Mouse (Mus musculus) lung, postnatal 4 days (tissue): ENCODE data around the gene C2cd4b.
A peak's percentile ranks its signal among the peaks of the same experiment; 100 is the strongest.

Experiments used
- DNase-seq, 2 experiments: peaks; one replicate each; pipeline ENCODE4 v3.0.0; 2021

C2cd4b gene

GRCm38 (mm10) chr9:67774201-67774600 is 15.0 kb downstream of the C2cd4b start:
- DNase-seq = peak; percentile 61 to 83

DNA sequence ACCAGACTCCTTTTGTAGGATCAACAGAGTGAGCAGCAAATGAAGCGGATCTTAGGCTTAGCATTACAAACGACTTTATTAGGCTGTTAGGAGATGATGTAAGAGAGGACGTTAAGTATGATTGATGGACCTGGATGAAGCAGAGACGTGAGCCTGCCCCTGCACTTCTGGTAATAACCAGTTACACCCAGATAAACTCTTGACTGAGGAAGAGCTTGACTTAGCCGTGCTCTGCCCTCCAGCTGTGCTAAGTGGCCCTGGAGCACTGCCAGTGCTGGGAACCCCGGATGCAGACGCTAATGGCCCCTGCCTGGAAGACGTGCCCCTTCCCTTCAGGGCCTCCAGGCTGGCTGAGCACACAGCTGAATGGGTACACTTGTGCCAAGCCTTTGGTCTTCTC is 19.3 kb downstream of the C2cd4b start:
- DNase-seq = peak; percentile 20 to 63

DNA sequence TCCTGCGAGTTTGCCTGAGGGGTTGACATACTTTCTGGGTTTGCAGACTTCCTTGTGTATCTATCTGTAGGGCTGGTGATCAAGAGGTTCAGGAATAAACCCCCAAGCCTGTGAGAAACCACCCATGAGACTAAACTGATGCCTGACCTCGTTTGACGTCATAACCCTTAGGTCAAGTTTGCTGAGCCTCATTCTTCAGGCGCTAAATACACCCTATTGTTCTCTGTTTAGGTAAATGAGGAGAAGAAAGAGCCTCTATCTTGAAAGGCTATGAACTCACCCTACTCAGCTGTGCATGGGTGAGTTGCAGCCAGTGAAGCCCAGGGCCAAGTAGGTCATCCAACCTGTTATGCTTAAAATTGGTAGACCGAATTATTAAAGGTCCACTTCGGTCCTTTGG is 23.5 kb downstream of the C2cd4b start:
- no peak for DNase-seq

DNA sequence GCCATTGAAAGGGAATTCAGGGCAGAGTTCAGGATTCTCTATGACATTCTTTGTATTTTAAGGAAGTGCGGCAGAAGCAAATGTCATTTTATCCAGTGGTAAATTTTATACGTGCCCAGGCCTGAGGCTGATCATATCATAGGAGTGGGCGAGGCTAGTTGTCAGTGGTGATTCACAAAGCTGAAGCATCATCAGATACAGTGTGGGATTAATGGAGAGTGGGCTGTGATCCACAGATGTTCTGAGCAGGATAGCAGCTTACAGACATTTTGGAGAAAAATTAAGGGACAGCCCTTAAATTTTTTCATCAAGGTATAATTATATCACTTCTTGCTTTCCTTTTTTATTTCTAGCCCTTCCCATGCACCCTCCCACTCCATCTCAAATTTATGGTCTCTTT is 24.2 kb downstream of the C2cd4b start:
- no peak for DNase-seq

DNA sequence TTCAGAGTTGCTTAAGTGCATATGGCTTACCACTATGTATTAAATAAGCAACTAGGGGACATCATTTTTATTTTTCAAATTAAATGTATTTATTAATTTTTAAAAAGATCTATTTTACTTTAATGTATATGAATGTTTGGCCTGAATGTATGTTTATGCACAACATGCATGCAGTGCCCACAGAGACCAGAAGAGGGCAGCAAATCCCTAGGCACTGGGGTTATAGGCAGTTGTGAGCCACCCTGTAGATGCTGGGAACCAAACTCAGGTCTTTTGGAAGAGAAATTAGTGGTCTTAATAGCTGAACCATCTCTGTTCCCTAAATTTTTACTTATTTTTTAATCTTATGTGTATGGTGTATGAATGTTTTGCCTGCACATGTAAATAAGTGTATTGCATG is 24.7 kb downstream of the C2cd4b start:
- DNase-seq = no peak

- DNase-seq = no peak
Measured at GRCm38 (mm10) chr9:67786311-67786710, 27.1 kb downstream of the C2cd4b start.

GRCm38 (mm10) chr9:67787671-67788070 is 28.4 kb downstream of the C2cd4b start:
- no peak for DNase-seq

DNA sequence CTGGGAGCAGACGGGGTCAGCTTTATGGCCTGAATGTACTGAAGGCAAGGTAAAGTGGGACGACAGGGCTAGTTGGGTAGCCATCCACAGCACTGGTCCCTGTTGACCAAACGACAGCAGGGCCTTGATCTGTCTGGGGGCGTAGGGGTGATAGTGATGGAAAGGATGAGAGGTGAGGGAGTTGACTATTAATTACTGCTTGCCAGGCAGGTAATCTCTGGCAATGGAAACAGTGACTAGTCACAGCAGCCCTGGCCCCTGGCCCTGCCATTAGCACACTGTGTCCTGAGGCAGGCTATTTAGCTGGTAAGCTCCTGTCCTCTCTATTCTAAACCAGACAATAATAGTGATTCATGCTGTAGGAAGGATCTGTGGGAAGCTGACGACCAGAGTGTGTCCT is 33.2 kb downstream of the C2cd4b start:
- DNase-seq = no peak

- no peak for DNase-seq
Measured at GRCm38 (mm10) chr9:67793501-67793900, 34.3 kb downstream of the C2cd4b start.

DNA sequence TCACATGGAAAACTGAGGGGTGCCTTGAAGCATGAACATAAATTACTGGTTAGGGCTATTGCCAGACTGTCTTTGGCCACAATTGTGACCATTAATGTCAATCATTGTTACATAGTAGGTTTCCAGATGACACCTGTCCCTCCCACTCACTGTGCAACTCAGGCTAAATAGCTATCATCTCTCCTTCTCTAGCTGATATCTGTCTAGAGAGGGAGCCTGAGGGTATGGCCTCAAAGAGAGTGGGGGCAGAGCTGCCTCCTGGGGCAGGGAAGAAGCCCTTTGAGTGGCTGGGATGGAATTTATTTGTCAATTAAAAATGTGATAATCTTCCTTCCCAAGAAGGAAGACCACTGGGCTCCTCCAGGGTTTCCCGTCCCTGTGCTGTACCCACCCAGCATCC is 35.0 kb downstream of the C2cd4b start:
- no peak for DNase-seq

GRCm38 (mm10) chr9:67794668-67795067 is 35.4 kb downstream of the C2cd4b start:
- DNase-seq = no peak

GRCm38 (mm10) chr9:67795205-67795675 is 36.0 kb downstream of the C2cd4b start:
- no peak for DNase-seq

GRCm38 (mm10) chr9:67799078-67799819 is 40.0 kb downstream of the C2cd4b start:
- DNase-seq = no peak

- peak in 1 of 2 experiments; percentile 62 for DNase-seq
Measured at GRCm38 (mm10) chr9:67802241-67802640, 43.0 kb downstream of the C2cd4b start.

DNA sequence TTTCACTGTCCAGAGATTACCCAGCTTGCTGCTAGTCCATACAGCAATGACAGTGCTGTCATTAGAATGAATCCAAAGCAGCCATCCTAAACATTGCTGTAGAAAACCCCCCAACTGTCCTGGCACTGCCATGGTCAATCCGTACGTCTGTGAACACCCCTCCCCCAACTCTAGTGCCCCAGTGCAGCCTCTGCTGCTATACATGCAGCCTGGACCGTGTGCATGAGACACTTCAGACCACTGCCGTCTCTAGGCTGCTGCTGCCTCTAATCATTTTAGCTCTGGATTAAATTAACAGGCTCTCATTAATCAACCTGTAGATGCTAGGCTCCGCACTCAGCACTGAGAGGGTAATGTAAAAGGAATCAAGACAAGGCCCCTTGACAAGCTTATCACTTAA is 47.8 kb downstream of the C2cd4b start:
- DNase-seq = no peak

DNA sequence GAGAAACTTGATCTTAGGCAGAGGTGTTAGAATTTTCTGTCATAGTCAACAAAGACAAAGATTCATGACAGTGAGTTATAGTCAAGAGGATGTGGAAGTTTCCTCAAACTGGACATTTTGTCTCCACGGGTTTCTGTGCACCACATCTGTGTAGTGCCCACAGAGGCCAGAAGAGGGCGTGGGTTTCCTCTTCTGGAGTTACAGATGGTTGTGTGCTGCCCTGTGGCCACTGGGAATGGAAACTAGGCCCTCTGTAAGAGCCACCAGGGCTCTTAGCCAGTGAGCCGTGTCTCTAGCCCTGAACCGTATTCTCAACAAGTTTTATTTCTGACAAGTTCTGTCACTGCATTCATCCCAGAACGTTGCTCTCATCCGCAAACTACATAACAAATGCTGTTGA is 51.3 kb downstream of the C2cd4b start:
- DNase-seq = no peak
